Mouse (Mus musculus) layer of hippocampus, adult 9-11 months (tissue): Measurements from ENCODE around the gene Trio.

Experiments
- DNase-seq: peaks from one replicate; pipeline ENCODE4 v3.0.0; 2022

Gene Trio

GRCm38 (mm10) chr15:27792473-27792872 is 233.2 kb downstream of the Trio start:
- no peak for DNase-seq

DNA sequence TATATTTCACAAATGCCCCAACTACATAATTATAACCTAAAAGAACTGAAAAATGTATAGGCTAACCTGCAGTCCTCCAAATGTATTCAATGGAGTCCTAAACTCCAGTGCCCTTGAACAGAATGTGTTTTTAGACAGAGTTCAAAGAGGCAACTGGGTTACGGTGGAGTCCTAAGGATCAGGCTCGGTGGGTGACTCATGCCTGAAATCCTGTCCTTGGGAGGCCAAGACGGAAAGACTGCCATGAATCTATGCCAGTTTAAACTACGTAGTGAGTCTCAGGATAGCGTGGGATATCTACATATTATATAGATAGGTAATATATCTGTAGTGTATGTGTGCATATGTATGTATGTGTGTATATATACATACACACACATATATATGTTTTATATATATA is 234.5 kb downstream of the Trio start:
- no peak for DNase-seq

DNA sequence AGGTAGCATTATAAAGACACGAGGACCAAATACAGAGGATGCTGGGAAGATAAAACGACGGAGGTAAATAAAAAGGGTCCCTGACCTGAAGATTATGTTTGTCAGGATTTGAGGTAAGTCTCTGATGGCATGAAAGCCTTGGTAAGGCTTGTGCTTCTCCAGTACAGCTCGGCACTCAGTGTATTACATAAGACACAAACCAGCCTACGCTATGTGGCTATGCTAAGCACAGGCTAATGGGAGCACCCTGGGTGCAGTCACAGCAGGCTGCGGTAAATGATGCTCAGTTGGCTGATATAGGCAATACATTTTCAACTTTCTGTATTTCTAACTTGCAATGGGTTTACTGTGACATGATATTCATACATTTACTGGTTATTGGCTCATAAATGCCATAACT is 234.9 kb downstream of the Trio start:
- DNase-seq: peak; percentile 72

DNA sequence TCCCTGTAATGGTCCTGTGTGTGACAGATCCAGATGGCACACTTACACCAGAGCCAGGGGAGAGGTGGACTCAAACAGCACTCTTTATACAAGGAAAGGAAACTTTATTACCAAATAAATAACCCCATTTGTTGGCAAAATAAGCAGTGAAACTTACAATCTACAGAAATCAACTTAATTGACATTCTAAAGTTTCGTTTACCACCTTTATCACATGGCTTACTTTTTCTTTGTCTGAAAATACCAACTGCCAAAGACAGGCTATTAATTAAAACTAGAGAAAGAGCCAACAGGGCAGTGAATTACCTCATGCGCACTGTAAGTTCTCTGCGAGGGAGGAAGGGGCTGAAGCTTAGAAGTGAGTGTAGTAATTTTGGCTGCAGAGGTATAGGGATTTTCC is 236.3 kb downstream of the Trio start:
- no peak for DNase-seq

GRCm38 (mm10) chr15:27788122-27788759 is 237.4 kb downstream of the Trio start:
- DNase-seq: no peak

DNA sequence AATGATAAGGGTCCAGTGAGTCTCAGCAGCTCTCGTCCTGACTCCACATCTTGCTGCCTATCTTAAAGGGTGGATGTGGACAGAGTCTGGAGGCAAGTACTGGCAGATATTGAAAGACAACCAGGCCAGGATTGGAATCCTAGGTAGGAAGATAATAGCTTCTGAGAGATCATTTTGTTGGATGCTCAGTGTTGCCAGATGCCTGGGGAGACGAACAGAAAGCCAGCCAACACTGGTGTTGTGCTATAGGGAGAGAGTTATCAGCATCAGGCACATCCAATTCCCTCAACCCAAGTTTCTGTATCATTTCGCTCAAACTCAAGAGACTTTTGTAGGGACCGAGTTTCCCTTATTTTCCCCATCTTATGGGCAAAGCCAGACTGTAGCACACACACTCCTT is 238.5 kb downstream of the Trio start:
- DNase-seq: no peak

DNA sequence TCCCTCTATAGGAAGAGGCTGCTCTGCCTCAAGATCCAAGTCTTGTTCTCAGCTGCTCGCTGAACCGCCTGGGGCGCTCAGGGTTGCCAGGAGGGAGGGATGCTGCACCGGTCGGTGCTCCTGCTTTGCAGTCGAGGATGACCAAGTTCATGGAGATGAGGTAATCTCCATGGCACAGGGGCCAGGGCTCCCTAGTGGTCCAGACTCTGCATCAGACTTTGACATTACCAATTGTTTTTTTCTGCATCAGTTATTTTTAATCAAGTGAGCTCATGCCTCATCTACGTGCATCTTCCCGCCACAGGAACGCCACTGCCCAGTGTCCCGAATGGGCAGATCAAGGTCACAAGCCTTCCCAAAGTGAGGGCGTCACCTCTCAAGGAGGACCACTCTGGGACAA is 239.2 kb downstream of the Trio start:
- no peak for DNase-seq

DNA sequence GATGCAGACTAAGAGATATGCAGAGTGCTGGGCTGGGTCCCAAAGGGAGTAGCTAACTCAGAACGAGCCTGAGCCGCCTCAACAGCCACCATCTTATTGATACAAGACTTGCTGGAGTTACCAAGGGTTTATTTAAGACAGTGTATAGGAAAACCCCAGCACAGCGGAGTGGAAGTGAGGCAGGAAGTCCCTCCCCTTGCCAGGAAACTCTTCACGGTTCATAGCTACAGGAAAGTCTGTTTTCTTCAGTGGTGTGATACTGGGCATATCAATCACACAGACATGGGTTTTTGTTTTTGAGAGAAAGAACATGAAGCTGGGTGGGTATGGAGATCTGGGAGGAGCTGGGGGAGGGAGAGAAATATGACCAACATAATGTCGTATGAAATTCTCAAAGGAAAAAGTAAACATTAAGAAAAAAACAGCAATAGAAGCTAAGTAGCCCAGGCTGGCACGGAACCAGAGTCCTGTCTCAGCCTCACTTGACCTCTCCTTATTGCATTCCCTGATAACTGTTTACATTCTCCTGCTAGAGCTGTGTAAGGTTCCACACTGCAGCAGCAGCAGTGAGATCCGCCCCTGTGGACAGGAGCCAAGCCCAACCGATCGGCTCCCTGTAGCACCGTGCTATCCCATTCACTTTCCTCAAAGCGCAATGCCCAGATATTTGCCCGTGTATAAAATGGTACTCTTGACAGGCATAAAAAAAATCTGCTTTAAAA is 240.2 kb downstream of the Trio start:
- DNase-seq: no peak

DNA sequence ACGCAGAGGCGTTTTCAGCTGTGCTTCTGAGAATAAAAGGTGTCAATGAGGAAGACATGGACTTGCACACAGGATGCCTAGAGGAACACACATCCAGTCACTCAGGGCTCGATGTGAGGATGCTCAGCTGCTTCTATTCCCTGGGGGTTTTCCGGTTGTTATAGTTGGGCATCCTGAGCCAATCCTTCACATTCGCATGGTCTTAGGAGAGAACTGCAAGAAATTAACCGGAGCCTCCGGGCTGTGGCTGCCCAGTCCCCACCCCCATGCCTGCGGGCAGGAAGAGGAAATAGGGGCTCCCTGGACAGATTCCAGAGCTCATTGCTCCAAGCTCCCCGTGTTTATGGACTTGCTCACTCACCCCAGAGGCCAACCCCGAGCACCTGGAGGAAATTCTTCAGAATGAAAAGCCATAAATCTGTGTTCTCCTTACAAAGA is 241.5 kb downstream of the Trio start:
- DNase-seq: peak; percentile 61

- DNase-seq: peak; percentile 70
These were observed 242.0 kb downstream of the Trio start for GRCm38 (mm10) chr15:27783541-27784125.

DNA sequence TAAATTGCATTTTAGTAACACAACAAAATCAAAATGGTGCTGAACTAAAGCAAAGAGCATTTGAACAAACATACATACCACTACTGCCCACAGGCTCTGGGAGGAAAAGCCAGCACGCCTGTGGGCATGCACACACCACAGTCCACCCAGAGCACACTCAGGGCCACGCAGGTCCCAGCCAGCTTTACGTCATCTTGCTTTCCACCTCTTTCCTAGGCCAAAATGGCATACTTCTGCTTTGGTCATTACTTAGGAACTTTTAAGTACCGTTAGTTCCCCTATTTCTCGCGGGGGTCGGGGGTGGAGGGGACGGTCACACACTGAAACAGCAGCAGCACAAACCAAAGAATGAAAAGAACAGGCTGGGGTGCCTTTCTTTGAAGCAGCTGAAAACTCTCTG is 242.6 kb downstream of the Trio start:
- peak; percentile 72 for DNase-seq

- no peak for DNase-seq
These were observed 243.1 kb downstream of the Trio start for GRCm38 (mm10) chr15:27782383-27783036.

- no peak for DNase-seq
These were observed 245.8 kb downstream of the Trio start for GRCm38 (mm10) chr15:27779827-27780226.

DNA sequence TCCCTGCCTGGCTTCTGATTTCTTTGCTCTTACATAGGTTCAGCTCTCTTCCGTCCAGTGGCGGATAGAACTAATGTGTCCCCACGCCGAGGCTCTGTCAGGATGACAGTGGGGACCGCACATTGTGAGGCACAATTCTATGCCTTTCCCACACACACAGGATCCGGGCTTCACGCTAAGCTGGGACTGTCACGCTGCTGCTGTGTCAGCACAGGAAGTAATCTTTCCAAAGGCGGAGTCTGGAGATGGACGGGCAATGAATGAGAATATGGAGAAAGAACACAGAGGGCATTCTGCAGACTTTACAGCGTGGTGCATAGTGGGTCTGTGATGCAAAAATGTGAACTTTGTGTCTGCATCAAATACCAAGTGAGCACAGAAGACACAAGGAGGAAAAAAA is 246.2 kb downstream of the Trio start:
- no peak for DNase-seq

GRCm38 (mm10) chr15:27778256-27778655 is 247.4 kb downstream of the Trio start:
- no peak for DNase-seq

DNA sequence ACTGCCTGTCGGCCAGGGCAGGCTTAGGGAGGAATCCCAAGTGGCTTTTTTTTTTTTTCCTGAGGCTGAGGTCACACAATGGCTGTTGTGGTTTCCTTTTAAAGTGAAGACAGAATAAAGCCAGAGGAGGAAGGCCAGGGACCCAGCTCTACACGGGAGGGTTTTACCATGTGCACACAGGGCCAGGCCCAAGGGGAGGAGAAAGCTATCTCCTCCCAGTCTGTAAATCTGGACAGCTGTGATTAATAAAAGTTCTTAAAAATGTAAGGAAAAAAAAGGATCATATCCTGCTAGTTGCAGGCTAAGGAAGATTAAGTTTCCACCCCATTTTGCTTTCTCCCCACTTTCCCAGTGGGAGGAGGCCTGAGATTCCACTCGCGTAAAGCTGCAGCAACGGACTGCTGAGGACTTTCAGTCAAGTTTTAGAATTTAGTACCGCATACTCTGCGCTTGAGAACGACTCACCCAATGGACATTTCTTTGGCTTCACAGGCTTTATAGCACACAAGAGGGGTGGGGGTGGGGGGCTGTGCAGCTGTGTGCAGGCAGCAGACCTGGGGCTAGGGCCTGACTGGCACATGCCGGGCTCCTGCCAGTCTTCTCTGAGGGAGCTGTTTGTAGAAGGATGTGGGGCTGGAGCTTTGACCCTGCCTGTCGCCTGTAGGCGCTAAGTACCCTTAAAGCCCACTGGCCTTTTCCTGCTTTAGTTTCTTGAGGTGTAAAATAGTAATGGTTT is 248.0 kb downstream of the Trio start:
- no peak for DNase-seq

DNA sequence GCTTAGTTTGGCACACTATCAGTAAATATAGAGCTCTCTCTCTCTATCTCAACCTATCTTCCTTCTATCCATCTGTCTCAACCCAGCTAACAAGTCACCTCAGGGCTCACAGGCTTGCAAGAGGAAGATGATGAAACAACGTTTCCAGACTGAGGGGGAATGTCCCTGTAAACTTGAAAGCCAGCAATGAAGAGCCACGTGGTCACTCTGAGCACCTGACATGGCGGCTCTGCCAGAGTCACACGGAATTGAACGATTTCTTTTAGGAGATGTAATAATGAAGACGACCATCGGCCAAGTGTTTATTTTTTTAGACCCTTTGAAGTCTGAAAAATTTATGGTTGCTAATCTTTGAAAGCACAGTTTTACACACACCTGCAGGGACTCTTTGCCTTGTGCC is 251.2 kb downstream of the Trio start:
- no peak for DNase-seq

- no peak for DNase-seq
These were observed 253.5 kb downstream of the Trio start for GRCm38 (mm10) chr15:27772125-27772627.

GRCm38 (mm10) chr15:27771581-27771980 is 254.1 kb downstream of the Trio start:
- DNase-seq: no peak

DNA sequence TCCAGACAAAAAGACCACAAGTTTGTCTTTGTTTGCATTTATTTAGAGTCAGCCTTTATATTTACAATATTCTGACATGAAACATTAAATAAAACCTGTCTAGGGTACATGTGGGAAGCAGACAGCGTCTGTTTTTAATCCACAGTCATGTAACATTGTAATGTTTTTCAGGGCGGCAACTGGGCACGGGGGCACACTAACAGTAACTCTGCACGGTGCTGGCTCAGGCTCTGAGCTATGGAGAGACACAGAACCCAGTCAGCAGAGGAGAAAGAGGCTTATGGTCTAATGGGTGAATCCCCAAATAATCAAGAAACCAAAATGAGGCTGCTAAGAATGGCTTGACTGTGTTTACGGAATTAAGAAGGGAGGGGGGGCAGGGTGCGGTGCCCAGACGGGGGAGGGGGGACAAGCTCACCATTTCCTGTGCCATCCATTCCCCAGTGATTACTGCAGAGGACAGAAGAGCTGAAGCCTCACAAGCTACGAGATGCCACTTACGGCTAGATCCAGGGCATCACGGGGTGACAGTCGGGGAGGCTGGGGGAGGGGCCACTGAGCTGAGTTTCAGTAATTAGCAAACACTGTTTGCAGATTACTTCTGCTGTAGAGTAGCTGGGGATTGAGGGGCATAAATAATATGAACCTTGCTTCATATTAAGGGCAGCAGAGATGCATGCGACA is 255.0 kb downstream of the Trio start:
- DNase-seq: no peak

GRCm38 (mm10) chr15:27761416-27761815 is 264.2 kb downstream of the Trio start:
- no peak for DNase-seq

GRCm38 (mm10) chr15:27760655-27761054 is 265.0 kb downstream of the Trio start:
- no peak for DNase-seq
